Mouse (Mus musculus) lung, embryonic 16.5 days (tissue): ENCODE measurements at regions not wholly inside any gene's neighbourhood (a gene's known extent, or its start where the extent isn't known, plus 50 kb on each side); places are given as distances from the start of the nearest gene placed in this dataset. TPM values are rescaled to one million over a fixed set of nuclear protein-coding genes. Genes with fewer than 3 reads are reported as not detected.

Experiments used
- ATAC-seq: fragments of 200-750 bp; cut with Nextera tagmentation; 2 replicates; pipeline ENCODE4 v1.8.0; 2017; ENCODE audit warnings: low read depth, mild to moderate bottlenecking, moderate library complexity
- H3K27ac ChIP-seq: fragments of 300-500 bp; sonication (generic); 2 replicates; pipeline ENCODE4 v1.5.1; 2014; ENCODE audit warnings: mild to moderate bottlenecking, control low read depth, low read length
- H3K27me3 ChIP-seq: fragments of 300-500 bp; sonication (generic); 2 replicates; pipeline ENCODE4 v1.6.1; 2014; ENCODE audit warnings: low read depth, low read length, mixed read lengths; ENCODE audit not compliant: control insufficient read depth, insufficient read depth
- H3K36me3 ChIP-seq: fragments of 300-500 bp; sonication (generic); 2 replicates; pipeline ENCODE4 v1.6.1; 2014; ENCODE audit warnings: low read length; ENCODE audit not compliant: control insufficient read depth, insufficient read depth
- H3K4me1 ChIP-seq: fragments of 300-500 bp; sonication (generic); replicated peaks from 2 replicates; pipeline ENCODE4 v1.6.1; 2014; ENCODE audit warnings: low read length, mixed read lengths; ENCODE audit not compliant: control insufficient read depth, insufficient read depth
- H3K4me2 ChIP-seq: fragments of 300-500 bp; sonication (generic); 2 replicates; pipeline ENCODE4 v1.6.1; 2014; ENCODE audit warnings: low read depth, low read length, control low read depth
- H3K4me3 ChIP-seq: fragments of 300-500 bp; sonication (generic); 2 replicates; pipeline ENCODE4 v1.5.1; 2014; ENCODE audit warnings: mild to moderate bottlenecking, low read length, control low read depth
- H3K9ac ChIP-seq: fragments of 300-500 bp; sonication (generic); 2 replicates; pipeline ENCODE4 v1.6.1; 2014; ENCODE audit warnings: low read length, control low read depth
- H3K9me3 ChIP-seq: fragments of 300-500 bp; sonication (generic); 2 replicates; pipeline ENCODE4 v1.6.1; 2016; ENCODE audit warnings: low read length; ENCODE audit not compliant: control insufficient read depth
- WGBS: fragments of 180-500 bp; shearing (Covaris S2); extraction: QIAGEN DNeasy Blood & Tissue Kit; methylation state at CpG from one replicate; pipeline ENCODE4 v1.1.7; 2014; 5-methylcytosine and 5-hydroxymethylcytosine counted together
- microRNA-seq: library from miRNA; unstranded; fragments of <30 nt; microRNA quantifications from one replicate; pipeline ENCODE4, GENCODE M21; 2016

DNA sequence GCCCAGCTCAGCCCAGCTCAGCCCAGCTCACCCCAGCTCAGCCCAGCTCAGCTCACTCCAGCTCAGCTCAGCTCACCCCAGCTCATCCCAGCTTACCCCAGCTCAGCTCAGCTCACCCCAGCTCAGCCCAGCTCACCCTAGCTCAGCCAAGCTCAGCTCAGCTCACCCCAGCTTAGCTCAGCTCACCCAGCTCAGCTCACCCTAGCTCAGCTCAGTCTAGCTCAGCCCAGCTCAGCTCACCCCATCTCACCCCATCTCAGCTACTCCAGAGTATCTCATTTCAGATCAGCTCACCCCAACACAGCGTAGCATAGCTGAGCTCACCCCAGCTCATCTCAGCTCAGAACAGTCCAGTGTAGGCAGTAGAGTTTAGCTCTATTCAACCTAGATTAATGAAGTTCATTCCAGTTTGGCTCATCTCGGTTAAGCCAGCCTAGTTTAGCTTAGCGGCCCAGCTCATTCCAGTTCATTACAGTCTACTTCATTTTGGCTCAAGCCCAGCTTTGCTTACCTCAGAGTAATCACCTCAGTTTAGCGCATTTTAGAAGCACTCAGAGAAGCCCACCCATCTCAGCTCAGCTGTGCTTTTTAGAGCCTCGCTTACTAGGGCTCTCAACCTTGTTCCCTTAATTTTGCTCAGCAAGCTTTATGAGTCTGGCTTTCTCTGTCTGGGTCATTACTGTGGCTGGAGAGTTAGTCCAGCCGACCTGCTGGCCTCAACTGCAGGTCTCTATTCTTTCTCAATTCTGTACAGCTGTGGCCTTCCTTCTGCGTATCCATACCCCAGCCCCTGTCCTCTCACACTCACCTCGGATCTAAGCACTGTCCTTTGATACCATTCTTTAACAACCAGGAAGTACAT, 63.9 kb upstream of the Adam6b start:
- Histone ChIP-seq H3K36me3 (no peaks in the 10 kb centered on the region), H3K9ac (no peak overlapping the region), H3K4me2 (no peak overlapping the region), H3K27ac (no peak overlapping the region), H3K27me3 (no peaks in the 10 kb centered on the region), H3K4me1 (no peaks in the 10 kb centered on the region), H3K4me3 (no peak overlapping the region), H3K9me3 (no peaks in the 10 kb centered on the region)
- no peak for ATAC-seq
- 73% methylated on average over 8 of the region's 8 CpGs for WGBS

DNA sequence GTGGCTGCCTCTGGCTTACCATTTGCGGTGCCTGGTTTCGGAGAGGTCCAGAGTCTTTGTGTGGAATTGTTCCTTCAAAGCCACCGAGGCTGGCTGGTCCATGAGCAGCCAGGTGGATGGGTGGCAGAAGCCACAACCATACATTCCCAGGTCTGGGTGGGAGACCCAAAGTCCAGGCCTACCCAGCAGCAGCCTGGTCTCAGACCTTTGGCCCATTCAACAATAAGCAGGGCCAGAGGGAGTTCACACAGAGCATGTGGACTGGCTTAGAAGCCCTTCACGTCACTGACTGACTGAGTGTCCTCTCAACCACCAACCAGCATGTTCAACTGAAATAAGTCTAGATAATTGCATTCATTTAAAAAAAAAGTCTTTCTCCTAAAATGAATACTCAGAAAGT, 62.7 kb upstream of the Adam6b start:
- ATAC-seq = no peak
- WGBS = 81% methylated on average over 4 of the region's 4 CpGs

GRCm38 (mm10) chr12:113427339-113427738, 62.0 kb upstream of the Adam6b start:
- Histone ChIP-seq H3K4me1 (no peaks in the 10 kb centered on the region), H3K27me3 (no peaks in the 10 kb centered on the region), H3K36me3 (no peaks in the 10 kb centered on the region), H3K4me2 (no peak overlapping the region), H3K4me3 (no peak overlapping the region), H3K9ac (no peak overlapping the region), H3K9me3 (no peaks in the 10 kb centered on the region), H3K27ac (no peak overlapping the region)
- 61% methylated on average over 4 of the region's 4 CpGs for WGBS
- no peak for ATAC-seq

More for the DNA sequence above, 62.7 kb upstream of the Adam6b start:
- no peak overlapping the region for H3K9ac ChIP-seq
- no peaks in the 10 kb centered on the region for H3K4me1 ChIP-seq
- no peaks in the 10 kb centered on the region for H3K36me3 ChIP-seq
- no peak overlapping the region for H3K27ac ChIP-seq
- no peaks in the 10 kb centered on the region for H3K9me3 ChIP-seq
- no peak overlapping the region for H3K4me2 ChIP-seq
- no peak overlapping the region for H3K4me3 ChIP-seq
- no peaks in the 10 kb centered on the region for H3K27me3 ChIP-seq

GRCm38 (mm10) chr12:113428461-113428860, 60.9 kb upstream of the Adam6b start:
- no peak overlapping the region for H3K4me3 ChIP-seq
- no peak overlapping the region for H3K4me2 ChIP-seq
- no peaks in the 10 kb centered on the region for H3K4me1 ChIP-seq
- H3K9me3 ChIP-seq = no peaks in the 10 kb centered on the region
- 74% methylated on average over 3 of the region's 3 CpGs for WGBS
- no peak for ATAC-seq
- H3K27ac ChIP-seq = no peak overlapping the region
- H3K27me3 ChIP-seq = no peaks in the 10 kb centered on the region
- H3K36me3 ChIP-seq = no peaks in the 10 kb centered on the region
- H3K9ac ChIP-seq = no peak overlapping the region

DNA sequence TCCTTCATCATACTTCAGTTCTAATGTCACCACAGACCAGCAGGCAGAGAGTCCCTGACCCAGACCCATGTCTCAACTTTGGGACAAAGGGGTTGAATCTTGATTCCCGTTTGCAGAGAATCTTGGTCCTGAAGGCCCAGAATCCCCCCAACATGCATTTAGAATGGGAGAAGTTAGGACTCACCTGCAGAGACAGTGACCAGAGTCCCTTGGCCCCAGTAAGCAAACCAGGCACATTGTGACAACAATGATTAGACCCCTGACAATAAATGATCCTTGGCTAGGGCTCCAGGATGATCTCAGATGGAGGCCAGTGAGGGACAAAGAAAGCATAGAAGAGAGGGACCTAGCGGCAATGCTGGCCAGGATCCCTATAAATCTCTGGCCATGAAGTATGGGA, 60.4 kb upstream of the Adam6b start:
- Histone ChIP-seq H3K36me3 (no peaks in the 10 kb centered on the region), H3K4me3 (no peak overlapping the region), H3K27ac (no peak overlapping the region), H3K27me3 (no peaks in the 10 kb centered on the region), H3K9me3 (no peaks in the 10 kb centered on the region), H3K4me1 (no peaks in the 10 kb centered on the region), H3K4me2 (no peak overlapping the region), H3K9ac (no peak overlapping the region)
- no peak for ATAC-seq
- WGBS = 74% methylated on average over 2 of the region's 2 CpGs

DNA sequence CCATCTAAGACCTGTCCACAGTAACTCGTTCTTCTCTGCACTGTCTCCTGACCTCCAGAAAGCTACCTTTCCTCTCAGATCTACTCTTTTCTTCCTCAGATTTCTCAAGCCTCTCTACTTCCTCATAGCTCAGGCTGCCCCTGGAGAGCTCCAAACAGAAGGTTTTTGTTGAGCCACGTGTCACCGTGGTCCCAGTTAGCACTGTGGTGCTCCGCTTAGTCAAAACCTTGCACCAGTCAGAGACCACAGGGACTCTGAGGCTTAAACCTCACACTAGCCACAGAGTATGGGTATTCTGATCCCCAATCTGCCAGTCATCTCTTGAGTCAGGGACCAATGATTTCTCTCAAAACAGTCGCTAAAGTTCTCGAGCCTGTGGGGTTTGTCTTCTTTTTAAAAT, 59.0 kb upstream of the Adam6b start:
- Histone ChIP-seq H3K9me3 (no peaks in the 10 kb centered on the region), H3K4me3 (no peak overlapping the region), H3K27me3 (no peaks in the 10 kb centered on the region), H3K36me3 (no peaks in the 10 kb centered on the region), H3K4me2 (no peak overlapping the region), H3K27ac (no peak overlapping the region), H3K9ac (no peak overlapping the region), H3K4me1 (no peaks in the 10 kb centered on the region)
- WGBS = 67% methylated on average over 6 of the region's 6 CpGs
- ATAC-seq = no peak

Small RNAs in the stretch of these regions (microRNA-seq; reads per million reads assigned to microRNA genes)
- gene Gm22175 = not detected
- not detected for gene Gm24022
- gene Gm25747 = not detected
